Mouse (Mus musculus): ENCODE results near the gene Prss43. TPM values are rescaled to one million over a fixed set of nuclear protein-coding genes. Genes with fewer than 3 reads are reported as not detected.
"Not testable (repeated sequence)": the region's sequence is repeated elsewhere in the genome, so short reads cannot be mapped to it uniquely, and the experiment has no call there.

Gene Prss43
- under 1 TPM in 1 of 2 experiments, not detected in 1; 0.33 TPM for total RNA-seq (2021)
- long read RNA-seq, partial matches to known transcripts: 1 of 1 reads
- long read RNA-seq, other reads (novel, unspliced or antisense): 0 of 1 reads

- DNase-seq (ENCODE audit: low spot score in 2 of 2): no peak
Measured at GRCm38 (mm10) chr9:110826390-110826789, at the start of gene Prss43. Gene Prss43 (plus strand): TSS chr9:110826690.

GRCm38 (mm10) chr9:110778100-110778499 lies 48.4 kb upstream of the Prss43 start:
- DNase-seq (ENCODE audit: low spot score in 2 of 2): no peak

DNA sequence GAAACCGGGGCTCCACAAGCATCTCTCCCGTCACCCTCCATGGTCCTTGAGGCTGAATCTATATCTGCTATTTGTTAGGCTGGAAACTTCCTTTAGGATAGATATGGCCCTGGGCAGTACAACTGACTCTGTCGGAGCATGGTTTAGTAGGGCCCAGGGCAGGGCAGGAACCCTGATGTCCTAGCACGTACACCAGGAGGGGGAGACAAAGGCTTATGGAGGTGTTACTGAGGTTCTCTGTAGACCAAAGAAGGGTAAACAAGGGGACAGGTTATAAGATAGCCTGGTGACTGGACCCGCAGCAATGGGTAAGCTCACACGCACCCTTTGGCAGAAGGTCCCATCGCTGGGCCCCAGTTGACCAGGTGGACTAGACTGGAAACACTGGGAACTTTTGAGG lies 47.9 kb upstream of the Prss43 start:
- no peak for DNase-seq (ENCODE audit: low spot score in 2 of 2)

DNA sequence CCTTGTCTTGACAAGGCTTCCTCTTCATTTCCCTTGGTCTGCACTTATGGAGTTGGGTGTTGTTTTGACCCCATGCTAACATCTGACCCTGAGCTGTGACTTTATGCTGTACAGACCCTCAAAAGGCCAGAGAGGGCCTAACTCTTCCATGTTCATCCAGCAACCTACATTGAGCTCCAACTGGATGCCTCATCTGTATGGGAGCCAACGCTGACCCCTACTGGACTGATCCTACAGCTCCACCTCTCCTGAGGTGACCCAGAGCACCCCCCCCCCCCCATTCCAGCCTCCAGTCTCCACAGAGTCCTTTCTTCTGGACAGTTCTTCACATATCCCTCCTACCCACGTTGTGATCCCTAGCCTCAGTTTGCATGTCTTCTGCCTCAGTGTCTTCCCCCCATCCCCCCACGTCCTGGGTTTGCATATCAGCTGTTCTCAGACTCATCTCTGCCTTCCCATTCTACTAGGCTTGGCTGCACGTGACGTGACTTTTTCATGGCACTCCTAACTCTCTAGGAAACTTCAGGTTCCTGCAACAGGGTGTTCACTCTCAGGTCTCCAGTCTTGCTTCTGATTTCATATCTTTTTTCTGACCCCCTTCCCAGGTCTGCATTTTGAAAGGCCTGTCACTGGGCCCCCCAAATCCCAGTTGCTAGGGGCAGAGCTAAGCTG lies 47.1 kb upstream of the Prss43 start:
- no peak for DNase-seq (ENCODE audit: low spot score in 2 of 2)

DNA sequence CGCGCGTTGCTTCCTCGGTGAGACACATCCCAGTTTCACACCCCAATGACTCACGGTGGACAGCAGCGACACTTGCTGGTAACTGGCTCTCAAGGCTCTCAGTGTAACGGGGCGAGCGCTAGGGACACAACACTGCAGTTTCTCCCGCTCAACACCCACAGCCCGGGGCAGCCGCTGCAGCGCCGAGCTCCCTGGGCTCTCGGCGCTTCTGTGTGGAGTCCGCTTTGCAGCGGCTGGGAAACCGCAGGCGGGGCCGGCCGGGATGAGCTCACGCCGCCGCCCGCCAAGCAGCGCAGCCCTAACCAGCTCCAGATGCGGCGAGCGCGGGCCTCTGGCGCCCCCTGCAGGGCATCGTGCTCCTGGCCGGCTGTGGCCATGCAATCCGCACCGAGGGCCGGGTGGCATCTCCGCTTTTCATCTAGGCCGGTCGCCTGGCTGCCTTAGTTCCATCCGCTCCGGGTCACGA lies 45.2 kb upstream of the Prss43 start:
- DNase-seq (ENCODE audit: low spot score in 2 of 2): peak; percentile 86 to 94

DNA sequence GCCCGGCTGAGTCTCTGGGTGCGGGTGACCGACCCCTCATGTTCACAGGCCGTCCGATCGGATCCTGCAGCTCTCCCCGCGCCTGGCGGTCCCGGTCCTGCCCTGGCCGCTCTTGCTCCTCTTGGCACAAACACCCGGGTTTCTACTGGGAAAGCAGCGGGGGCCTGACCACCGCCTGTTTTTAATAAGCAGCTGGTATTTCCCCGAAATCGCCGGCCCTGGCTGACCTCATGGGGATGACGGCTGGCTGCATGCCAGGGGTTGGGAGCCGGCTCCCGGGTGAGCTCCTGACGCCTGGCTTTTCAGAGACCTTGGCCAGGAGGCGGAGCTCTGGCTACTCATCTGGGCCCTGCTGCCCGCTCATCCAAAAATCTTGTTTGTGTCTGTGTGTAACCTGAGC lies 44.8 kb upstream of the Prss43 start:
- peak; percentile 48 to 74 for DNase-seq (ENCODE audit: low spot score in 2 of 2)

DNA sequence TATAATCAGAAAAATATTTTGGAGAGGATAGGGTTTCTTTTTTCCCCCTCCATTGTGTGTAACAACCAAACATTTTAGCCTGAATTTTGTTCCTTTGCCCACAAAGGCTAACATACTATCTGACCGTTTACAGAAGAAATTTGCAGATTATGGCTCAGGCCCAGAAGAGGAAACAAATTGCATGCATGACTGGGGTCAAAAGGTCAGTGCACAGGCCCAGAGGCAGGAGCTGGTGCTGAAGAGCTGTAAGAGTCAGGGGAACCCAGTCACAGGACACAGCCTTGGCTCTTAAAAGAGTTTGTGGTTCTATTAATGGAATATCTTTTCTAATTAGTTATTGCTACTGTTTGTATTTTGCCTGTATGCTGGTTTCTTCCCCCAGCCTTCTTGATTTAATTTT lies 42.9 kb upstream of the Prss43 start:
- no peak for DNase-seq (ENCODE audit: low spot score in 2 of 2)

DNA sequence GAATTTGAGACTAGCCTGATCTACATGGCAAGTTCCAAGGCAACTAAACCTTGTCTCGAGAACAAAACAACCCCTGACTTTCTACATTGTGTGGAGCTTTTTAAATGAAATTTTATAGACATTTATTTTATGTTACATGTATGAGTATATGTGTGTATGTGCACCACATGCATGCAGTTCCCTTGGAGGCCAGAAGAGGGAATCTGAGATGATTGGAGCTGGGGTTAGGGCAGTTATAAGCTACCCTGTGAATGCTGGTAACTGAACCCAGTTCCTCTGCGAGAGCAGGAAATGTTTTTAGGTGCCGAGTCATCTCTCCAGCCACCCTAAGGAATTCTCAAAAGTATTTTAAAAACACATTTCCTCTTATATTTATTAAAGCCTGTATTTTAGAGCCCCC lies 38.3 kb upstream of the Prss43 start:
- DNase-seq (ENCODE audit: low spot score in 2 of 2): no peak

DNA sequence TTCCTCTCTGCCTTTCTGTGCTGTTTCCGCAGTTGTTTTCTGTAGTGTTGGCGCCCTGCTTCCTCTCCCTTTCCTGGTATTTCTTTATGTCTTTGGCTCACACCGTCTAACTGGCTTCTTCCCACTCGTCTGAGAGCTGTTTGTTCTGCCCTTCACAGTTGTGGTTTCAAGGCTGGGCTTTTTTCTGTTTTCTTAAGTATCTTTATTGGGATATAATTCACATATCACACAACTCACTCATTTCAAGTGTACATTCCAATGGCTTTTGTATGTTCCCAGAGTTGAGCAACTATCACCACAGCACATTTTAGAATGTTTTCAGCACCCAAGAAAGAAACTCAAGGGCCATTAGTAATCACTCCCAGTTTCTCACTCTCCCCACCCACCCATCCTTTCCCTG lies 36.0 kb upstream of the Prss43 start:
- DNase-seq (ENCODE audit: low spot score in 2 of 2): no peak

- no peak for DNase-seq (ENCODE audit: low spot score in 2 of 2)
Measured at GRCm38 (mm10) chr9:110797013-110797412, 29.5 kb upstream of the Prss43 start.

GRCm38 (mm10) chr9:110797866-110798265 lies 28.6 kb upstream of the Prss43 start, which contains the start of gene Prss42:
Gene Prss42 (plus strand): TSS chr9:110798166.
- DNase-seq (ENCODE audit: low spot score in 2 of 2): no peak

DNA sequence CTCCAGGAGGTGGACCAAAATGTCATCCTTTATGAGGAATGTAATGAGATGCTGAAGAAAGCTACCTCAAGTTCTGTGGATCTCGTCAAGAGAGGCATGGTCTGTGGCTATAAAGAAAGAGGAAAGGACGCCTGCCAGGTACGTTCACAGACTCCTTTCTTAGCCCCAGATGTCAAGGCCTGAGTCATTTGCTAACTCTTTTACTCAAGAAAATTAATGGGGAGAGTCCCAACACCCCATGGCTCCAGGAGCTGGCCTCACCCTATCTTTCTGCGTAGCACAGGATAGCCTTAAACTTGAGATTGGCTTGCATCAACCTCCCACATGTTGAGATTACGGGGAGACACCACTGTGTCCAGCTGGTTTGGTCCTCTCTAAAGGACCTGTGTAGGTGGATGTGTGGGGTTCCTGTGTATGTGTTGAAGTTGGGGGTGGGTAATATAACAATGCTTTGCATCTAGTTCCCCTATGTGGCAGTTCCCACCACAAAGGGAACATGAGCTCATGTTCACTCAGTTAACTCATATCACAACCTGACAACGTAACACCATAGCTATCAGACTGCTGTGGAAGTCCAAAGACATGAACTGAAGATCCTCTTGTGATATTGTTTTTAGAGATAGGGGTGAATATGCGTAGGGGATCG lies 25.5 kb upstream of the Prss43 start:
- no peak for DNase-seq (ENCODE audit: low spot score in 2 of 2)

DNA sequence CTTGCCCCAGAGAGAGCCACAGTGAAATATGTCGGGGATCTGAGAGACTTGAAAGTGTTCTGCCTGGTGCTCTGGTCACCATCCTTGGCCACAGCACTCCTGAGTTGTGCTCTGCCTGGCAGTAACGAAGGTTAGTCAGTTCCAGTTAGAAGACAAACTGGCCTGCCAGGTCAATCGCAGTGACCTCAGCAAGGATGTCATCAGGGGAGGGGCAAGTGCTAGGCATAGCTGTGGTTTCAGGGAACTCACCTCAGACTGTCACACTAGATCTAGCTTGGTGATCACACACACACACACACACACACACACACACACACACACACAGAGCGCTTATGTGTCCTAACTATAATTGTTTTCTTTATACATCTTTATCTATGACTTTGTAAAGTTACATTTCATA lies 23.2 kb upstream of the Prss43 start:
- no peak for DNase-seq (ENCODE audit: low spot score in 2 of 2)

- DNase-seq (ENCODE audit: low spot score in 2 of 2): no peak
Measured at GRCm38 (mm10) chr9:110810051-110810450, 16.4 kb upstream of the Prss43 start.

GRCm38 (mm10) chr9:110813789-110814188 lies 12.7 kb upstream of the Prss43 start, which contains the start of gene Prss44:
Gene Prss44 (plus strand): TSS chr9:110813994.
- no peak for DNase-seq (ENCODE audit: low spot score in 2 of 2)

GRCm38 (mm10) chr9:110820546-110820945 lies 5.9 kb upstream of the Prss43 start:
- not testable (repeated sequence) for DNase-seq (ENCODE audit: low spot score in 2 of 2)

DNA sequence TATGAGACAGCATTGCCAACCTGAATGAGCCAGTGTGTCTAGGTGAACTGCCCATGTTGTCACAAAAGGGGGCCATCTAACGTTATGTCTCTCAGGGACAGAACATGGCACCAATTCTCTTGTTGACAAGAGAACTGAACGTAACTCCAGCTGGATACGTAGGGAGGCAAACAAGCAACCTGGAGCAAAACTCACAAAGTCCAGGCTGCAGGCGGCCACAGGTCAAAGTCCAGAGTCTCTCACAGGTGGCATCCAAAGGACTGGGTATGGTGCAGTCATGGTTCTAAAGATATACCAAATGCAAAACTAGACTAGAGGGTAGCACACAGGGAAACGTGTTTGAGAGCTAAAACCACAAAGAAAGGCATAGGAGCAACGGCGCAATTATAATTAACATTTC lies 5.1 kb upstream of the Prss43 start:
- DNase-seq (ENCODE audit: low spot score in 2 of 2): no peak

DNA sequence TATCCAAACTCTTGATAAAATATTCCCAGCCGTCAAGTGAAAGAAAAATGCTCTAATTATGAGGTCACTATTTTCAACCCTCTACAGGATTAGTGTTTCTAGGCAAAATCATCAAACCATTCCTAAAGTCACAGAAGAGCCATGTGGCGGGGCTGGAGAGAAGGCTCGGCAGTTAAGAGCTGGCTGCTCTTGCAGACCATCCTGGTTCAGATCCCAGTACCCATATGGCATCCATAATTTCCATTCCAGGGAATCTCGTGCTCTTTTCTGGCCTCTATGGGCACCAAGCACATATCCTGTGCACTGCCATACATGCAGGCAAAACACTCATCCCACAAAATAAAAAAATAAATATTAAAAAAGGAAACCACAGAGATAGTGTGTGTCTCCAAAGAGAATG lies 1.1 kb upstream of the Prss43 start:
- DNase-seq (ENCODE audit: low spot score in 2 of 2): no peak

- no peak for DNase-seq (ENCODE audit: low spot score in 2 of 2)
Measured at GRCm38 (mm10) chr9:110825832-110826231, 658 bp upstream of the Prss43 start.

- DNase-seq (ENCODE audit: low spot score in 2 of 2): no peak
Measured at GRCm38 (mm10) chr9:110833021-110833420, 6.5 kb downstream of the Prss43 start.

GRCm38 (mm10) chr9:110834411-110834810 lies 7.9 kb downstream of the Prss43 start, which contains the start of gene Prss45:
Gene Prss45 (plus strand): TSS chr9:110834588.
- no peak for DNase-seq (ENCODE audit: low spot score in 2 of 2)

DNA sequence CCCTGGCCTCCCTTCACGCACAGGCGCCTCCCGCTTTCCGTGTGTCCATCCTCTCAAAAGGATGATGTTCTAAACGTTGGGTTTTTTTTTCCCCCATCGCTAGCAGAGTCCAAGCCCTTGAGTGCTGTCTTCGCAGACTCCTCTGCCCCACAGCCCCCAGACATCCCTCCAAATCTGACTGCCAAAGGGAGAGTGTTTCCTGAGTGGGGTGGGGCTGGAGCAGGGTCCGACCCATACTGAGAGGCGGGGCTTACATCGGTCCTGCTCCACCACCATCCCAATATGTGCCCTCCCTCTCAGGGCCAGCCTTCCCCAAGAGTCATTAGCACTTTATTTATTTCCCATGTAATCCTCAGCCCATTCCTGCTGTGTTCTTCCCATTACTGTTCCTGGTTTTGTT lies 8.5 kb downstream of the Prss43 start:
- no peak for DNase-seq (ENCODE audit: low spot score in 2 of 2)

GRCm38 (mm10) chr9:110836112-110836511 lies 9.6 kb downstream of the Prss43 start:
- DNase-seq (ENCODE audit: low spot score in 2 of 2): peak in 1 of 2 experiments; percentile 46

All from layer of hippocampus, adult 18-20 months (tissue).